Mouse (Mus musculus) heart, adult 18-20 months (tissue): ENCODE measurements around the gene Plcb3. TPM values are rescaled to one million over a fixed set of nuclear protein-coding genes. Genes with fewer than 3 reads are reported as not detected.
A peak's percentile ranks its signal among the peaks of the same experiment; 100 is the strongest.

Experiments used
- DNase-seq, 2 experiments: peaks; one replicate each; pipeline ENCODE4 v3.0.0; 2021 to 2022; ENCODE audit warnings: mixed read lengths in 1 of 2
- total RNA-seq, 2 experiments: library from RNA; stranded (reverse); gene quantifications; 2 replicates each; pipeline ENCODE4 v1.2.3; 2021

The Plcb3 gene
- total RNA-seq, 2 experiments from 2014 or later, result 14.7 TPM

GRCm38 (mm10) chr19:6940396-6941351 lies 35.6 kb downstream of the Plcb3 start:
- DNase-seq, result peak in 1 of 2 experiments; percentile 23

GRCm38 (mm10) chr19:6939106-6940002 lies 36.9 kb downstream of the Plcb3 start:
- no peak for DNase-seq

GRCm38 (mm10) chr19:6937541-6938465 lies 38.5 kb downstream of the Plcb3 start:
- DNase-seq, result peak; percentile 67 to 81

- no peak for DNase-seq
Observed at GRCm38 (mm10) chr19:6936299-6936698, 40.0 kb downstream of the Plcb3 start.

- no peak for DNase-seq
Observed at GRCm38 (mm10) chr19:6934195-6934977, 41.9 kb downstream of the Plcb3 start, which contains the start of gene Kcnk4. TSS of gene Kcnk4 (minus strand) at chr19:6934515.

GRCm38 (mm10) chr19:6933436-6934194 lies 42.7 kb downstream of the Plcb3 start:
- DNase-seq, result no peak

- DNase-seq, result no peak
Observed at GRCm38 (mm10) chr19:6933102-6933435, 43.2 kb downstream of the Plcb3 start.

- DNase-seq, result no peak
Observed at GRCm38 (mm10) chr19:6932018-6932417, 44.3 kb downstream of the Plcb3 start.

GRCm38 (mm10) chr19:6931002-6931401 lies 45.3 kb downstream of the Plcb3 start:
- DNase-seq, result no peak

- DNase-seq, result no peak
Observed at GRCm38 (mm10) chr19:6928080-6928479, 48.2 kb downstream of the Plcb3 start.

- no peak for DNase-seq
Observed at GRCm38 (mm10) chr19:6926559-6927255, 49.6 kb downstream of the Plcb3 start.

GRCm38 (mm10) chr19:6925611-6926329 lies 50.5 kb downstream of the Plcb3 start:
- DNase-seq, result no peak

GRCm38 (mm10) chr19:6925307-6925573 lies 51.0 kb downstream of the Plcb3 start, which contains the start of gene Catsperz:
TSS of gene Catsperz (minus strand) at chr19:6925380.
- DNase-seq, result no peak

GRCm38 (mm10) chr19:6924461-6925306 lies 51.6 kb downstream of the Plcb3 start:
- peak; percentile 83 to 96 for DNase-seq

GRCm38 (mm10) chr19:6922901-6923735 lies 53.2 kb downstream of the Plcb3 start:
- no peak for DNase-seq

GRCm38 (mm10) chr19:6921647-6922567 lies 54.4 kb downstream of the Plcb3 start, which contains the start of gene Esrra:
TSS of gene Esrra (minus strand) at chr19:6921813.
- peak; percentile 100 for DNase-seq
